Mouse (Mus musculus) forelimb bud, embryonic 11.5 days (tissue): Measurements from ENCODE around the gene B4galt2.

ENCODE experiments used
- DNase-seq: peaks from one replicate; pipeline ENCODE4 v3.0.0-alpha.2; 2012; ENCODE audit warnings: low read depth, low spot score

The B4galt2 gene

GRCm38 (mm10) chr4:117882701-117883691 lies at the start of gene B4galt2:
TSS of gene B4galt2 (minus strand) at chr4:117883487.
- no peak for DNase-seq

- peak; percentile 45 for DNase-seq
Measured at GRCm38 (mm10) chr4:117929391-117929881, 46.1 kb upstream of the B4galt2 start, which contains the start of gene Artn. TSS of gene Artn (minus strand) at chr4:117929763.

- peak; percentile 67 for DNase-seq
Measured at GRCm38 (mm10) chr4:117928699-117929241, 45.5 kb upstream of the B4galt2 start.

GRCm38 (mm10) chr4:117928234-117928633 lies 44.9 kb upstream of the B4galt2 start:
- peak; percentile 82 for DNase-seq

GRCm38 (mm10) chr4:117926545-117927482 lies 43.5 kb upstream of the B4galt2 start:
- DNase-seq = peak; percentile 53

GRCm38 (mm10) chr4:117924916-117925315 lies 41.6 kb upstream of the B4galt2 start:
- DNase-seq = no peak

GRCm38 (mm10) chr4:117923450-117923849 lies 40.2 kb upstream of the B4galt2 start:
- no peak for DNase-seq

- DNase-seq = no peak
Measured at GRCm38 (mm10) chr4:117921358-117921757, 38.1 kb upstream of the B4galt2 start.

- no peak for DNase-seq
Measured at GRCm38 (mm10) chr4:117918762-117919161, 35.5 kb upstream of the B4galt2 start.

GRCm38 (mm10) chr4:117918261-117918660 lies 35.0 kb upstream of the B4galt2 start:
- no peak for DNase-seq

GRCm38 (mm10) chr4:117917847-117918246 lies 34.6 kb upstream of the B4galt2 start:
- no peak for DNase-seq

- no peak for DNase-seq
Measured at GRCm38 (mm10) chr4:117917402-117917801, 34.1 kb upstream of the B4galt2 start.

GRCm38 (mm10) chr4:117916386-117916785 lies 33.1 kb upstream of the B4galt2 start:
- DNase-seq = no peak

GRCm38 (mm10) chr4:117915489-117916105 lies 32.3 kb upstream of the B4galt2 start:
- DNase-seq = no peak

GRCm38 (mm10) chr4:117914591-117915442 lies 31.5 kb upstream of the B4galt2 start, which contains the start of gene Ipo13:
TSS of gene Ipo13 (minus strand) at chr4:117914999.
- peak; percentile 94 for DNase-seq

GRCm38 (mm10) chr4:117914031-117914430 lies 30.7 kb upstream of the B4galt2 start:
- DNase-seq = no peak

- DNase-seq = no peak
Measured at GRCm38 (mm10) chr4:117913421-117913820, 30.1 kb upstream of the B4galt2 start.

- DNase-seq = no peak
Measured at GRCm38 (mm10) chr4:117912685-117913273, 29.5 kb upstream of the B4galt2 start.

- no peak for DNase-seq
Measured at GRCm38 (mm10) chr4:117912131-117912561, 28.9 kb upstream of the B4galt2 start.
